Mouse (Mus musculus) testis, postnatal 10 days (tissue): ENCODE data around the gene Atp8b5.
A peak's percentile ranks its signal among the peaks of the same experiment; 100 is the strongest.

ENCODE experiments used
- DNase-seq: peaks from one replicate; pipeline ENCODE4 v3.0.0; 2021; ENCODE audit warnings: low spot score

The Atp8b5 gene

DNA sequence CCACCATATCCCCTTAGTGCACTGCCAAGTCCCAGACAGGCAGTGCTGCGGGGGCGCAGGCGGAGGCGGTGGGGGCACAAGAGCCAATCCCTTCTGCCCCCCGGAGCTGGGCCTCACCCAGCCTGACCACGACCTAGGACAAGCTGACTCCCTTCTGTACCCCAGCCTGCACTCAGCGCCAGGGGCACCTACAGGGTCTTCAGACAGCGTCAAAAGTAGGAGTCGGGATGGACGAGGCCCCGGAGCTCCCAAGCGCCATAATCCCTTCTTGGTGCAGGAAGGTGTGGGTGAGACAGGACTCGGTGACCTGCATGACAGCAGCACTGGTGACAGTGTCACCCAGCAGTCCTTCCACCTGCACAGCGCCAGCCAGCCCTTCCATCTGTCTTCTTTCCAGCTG, 147.8 kb downstream of the Atp8b5 start:
- no peak for DNase-seq

DNA sequence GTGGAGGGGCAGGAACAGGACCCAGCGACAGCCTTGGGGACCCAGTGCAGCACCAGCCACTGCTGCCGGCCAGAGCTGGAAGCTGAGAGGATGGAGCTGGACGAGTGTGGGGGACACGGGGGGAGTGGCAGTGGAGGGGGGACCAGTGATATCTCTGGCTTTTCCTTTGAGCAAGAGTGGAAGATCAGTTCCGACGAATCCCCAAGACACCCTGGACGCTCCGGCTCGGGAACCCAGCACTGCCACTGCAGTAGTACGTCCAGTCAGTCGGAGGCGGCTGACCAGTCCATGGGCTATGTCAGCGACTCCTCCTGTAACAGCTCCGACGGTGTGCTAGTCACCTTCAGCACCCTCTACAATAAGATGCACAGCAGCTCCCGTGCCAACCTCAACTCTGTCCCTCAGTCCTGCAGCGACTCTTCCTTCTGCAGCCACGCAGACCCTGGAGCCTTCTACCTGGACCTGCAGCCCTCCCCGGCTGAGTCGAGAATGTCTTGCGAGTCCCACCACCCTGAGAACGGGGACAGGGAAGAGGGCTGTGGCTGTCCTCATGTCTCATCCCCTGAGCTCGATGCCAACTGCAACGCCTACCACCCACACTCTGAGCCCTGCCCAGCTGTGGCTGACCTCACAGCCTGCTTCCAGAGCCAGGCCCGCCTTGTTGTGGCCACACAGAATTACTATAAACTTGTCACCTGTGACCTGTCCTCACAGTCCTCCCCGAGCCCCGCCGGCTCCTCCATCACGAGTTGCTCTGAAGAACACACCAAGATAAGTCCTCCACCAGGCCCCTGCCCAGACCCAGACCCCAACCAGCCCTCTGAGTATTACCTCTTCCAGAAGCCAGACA, 148.5 kb downstream of the Atp8b5 start:
- no peak for DNase-seq

DNA sequence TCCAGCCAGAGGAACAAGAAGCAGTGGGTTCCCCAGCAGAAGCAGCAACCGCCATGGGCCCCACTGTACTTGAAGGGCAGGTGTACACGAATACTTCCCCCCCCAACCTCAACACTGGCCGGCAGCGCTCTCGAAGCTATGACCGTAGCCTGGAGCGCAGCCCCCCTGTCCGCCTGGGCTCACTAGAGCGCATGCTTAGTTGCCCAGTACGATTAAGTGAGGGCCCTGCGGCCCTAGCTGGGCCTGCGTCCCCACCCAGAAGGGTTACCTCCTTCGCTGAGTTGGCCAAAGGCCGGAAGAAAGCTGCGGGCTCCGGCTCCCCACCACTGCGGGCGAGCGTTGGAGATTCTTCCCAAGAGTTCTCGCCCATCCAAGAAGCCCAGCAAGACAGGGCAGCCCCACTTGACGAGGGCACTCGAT, 149.1 kb downstream of the Atp8b5 start:
- no peak for DNase-seq

DNA sequence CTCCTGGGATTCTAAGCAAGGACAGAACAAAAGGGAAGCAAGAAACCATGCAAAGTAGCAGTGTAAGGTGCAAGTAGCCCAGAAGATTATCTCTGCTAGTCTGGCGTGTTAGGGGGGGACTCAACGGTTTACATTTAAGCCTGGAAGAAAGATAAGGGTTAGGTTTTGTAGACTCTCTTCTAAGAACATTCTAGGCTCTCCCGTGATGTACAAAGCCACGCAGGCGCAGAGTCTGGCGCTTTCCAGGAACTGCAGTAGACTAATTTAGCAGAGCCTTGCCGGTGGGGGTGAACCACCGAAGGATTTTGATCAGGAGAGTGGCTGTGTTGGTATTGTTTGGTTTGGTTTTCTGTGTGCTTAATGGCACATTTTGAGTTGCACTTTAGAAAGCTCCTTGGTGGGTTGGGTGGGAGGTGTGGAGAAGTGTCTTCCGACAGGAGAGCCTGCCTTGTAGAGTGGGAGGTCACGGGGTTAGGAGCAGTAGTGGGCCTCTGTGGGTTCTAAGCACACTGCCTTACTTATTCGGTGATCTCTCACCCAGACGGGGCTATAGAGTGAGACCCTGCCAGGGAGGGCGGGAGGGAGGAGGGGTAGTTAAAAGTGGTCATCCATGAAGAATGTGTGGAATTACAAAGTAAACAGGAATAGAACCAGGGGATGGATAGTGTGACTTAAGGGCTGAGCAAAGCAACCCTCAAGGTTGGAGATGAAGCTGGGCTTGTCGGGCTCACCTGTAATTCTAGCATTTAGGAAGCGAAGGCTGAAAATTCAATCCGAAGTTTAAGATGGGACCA, 150.5 kb downstream of the Atp8b5 start:
- DNase-seq: no peak

DNA sequence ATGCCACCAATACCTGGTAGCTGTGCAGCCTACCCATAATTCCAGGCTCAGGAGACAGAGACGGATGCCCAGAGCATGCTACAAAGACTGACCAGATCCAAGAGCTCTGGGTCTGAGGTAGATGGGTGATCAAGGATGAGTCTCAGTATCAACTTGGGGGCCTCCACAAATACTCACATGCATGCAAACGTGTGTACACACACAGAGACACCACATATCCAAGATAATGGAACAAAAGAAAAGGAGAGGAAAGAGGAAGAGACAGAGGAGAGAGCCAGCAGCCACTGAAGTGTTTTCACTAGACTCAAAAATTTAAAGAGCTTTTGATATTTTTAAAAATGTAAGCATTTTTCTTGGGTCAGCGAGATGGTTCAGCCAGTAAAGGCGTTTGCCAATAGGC, 151.5 kb downstream of the Atp8b5 start:
- no peak for DNase-seq

DNA sequence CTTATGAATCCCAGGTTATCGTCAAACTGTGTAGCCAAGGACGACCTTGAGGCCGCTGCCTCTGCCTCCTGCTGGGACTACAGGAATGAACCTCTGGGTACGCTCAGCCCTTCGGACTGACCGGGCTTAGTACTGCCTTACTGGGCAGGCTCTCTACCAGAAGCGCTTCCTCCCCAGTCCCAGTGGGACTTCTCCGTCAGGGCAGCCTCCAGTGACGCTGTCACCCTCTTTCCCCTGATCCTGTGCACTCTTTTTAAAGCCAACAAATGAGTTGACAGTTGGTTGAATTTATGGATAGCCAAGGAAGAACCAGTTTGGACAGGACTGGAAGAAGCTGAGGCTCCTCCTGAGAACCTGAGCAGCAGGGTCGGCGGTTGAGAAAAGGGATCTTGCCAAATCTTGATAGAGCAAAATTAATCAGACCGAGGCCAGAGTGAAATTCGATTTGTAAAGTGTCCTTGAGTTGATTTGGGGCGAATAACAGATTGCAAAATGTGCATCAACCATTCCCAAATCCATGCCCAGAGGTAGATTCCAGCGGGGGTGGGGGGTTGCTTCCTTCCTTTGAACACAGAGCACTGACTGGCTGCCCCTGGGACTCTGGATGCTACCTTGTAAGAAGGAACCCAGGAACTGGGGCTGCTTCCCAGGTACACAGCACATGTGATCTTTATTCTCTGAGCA, 152.2 kb downstream of the Atp8b5 start:
- DNase-seq: no peak

DNA sequence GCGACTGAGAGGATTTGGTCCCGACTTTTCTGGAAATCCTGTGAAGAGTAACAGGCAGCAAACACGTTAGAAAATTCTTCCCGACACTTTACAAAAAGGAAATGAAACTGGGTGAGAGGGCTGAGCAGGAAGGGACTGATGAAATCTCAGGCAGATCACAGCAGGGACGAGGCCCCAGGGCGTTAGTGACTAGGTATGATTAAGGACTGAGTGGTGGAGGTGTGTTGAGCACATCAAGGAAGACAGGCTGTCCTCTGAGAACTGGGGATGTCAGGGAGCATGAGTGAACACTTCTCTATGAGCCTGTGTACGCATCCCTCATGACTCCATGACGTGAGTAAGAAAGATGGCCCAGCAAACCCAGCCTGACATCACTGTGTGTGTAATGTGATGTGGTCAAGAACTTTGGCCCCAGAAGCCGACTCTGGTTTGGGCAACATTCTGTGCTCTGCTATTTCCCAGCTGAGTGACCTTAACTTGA, 152.9 kb downstream of the Atp8b5 start:
- DNase-seq: no peak

DNA sequence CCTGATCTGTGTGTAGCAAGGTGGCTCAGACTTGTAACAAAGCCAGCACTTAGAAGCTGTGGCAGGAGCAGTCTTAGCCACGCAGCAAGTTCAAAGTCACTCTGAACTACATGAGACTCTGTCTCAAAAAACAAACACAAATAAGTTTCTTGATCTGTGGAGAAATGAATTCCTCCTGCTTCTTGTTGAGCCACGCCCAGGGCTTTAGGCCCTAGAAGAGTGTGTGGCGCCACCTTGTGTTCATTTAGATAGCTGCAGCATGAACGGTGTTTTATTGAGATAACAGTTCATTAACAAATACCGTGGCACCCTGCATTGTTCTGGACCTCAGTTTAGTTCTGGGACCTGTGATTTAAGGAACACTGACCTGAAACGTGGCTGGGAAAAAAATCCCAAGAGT, 153.3 kb downstream of the Atp8b5 start:
- DNase-seq: peak; percentile 86

DNA sequence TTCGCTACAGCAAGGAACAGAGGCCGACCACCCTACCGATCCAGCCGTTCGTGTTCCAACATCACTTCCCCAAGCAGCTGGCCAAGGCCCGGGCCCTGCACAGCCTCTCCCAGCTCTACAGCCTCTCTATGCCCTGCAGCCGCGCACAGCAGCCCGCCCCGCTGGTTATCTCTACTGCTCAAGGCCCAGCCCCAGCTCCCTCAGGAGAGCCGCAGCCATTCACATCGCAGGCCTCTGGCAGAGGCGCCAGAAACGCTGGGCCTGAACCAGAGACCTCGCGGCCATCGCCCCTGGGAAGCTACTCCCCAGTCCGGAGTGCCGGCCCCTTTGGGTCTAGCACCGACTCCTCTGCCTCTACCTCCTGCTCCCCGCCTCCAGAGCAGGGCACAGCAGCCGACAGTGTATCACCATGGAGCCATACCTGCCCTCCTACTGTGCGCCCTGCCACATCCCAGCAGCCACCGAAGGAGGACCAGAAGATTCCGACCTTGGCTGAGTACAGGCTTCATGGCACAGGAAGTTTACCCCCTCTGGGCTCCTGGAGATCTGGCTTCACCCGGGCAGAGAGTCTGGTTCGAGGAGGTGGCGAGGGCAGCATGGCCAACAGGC, 154.8 kb downstream of the Atp8b5 start:
- no peak for DNase-seq
